Comparison of ENCODE assay signal across 23 mouse cellular contexts in the genomic region with DNA sequence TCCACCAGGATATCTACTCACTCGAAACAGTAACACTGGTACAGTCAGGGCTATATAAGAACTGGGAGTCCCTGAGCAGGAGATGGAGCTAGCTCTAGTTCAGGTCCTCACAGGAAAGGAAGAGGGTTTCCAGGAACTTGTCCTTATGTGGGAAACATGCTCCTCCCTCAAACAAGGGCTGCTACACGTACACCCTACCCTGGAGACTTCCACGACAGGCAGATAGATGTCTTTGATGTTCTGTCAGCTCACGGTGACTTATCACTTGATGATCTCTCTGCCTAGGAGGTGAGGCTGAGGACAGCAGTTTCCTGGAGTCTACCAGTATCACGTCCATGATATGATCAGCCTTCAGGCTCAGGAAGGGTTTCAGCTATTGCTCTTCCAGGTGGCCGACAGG. TPM values are rescaled to one million over a fixed set of nuclear protein-coding genes. Genes with fewer than 3 reads are reported as not detected.
DNase-seq lines count a peak whose midpoint lies in the region; ATAC-seq lines count a peak whose summit lies in the region.
"Had no signal": no experiment of that assay in that cellular context is flagged by ENCODE, and none has a peak within 500 bp of the region (broad histone marks: within the 10 kb centered on the region; RNA-seq: fewer than 3 reads in every experiment).

No protein-coding gene starts in this region.

- ATAC-seq in CD4-positive, CD25-positive, alpha-beta regulatory T cell, adult 4 months = peak; percentile 58
- ATAC-seq in activated CD4-positive, CD25-positive, alpha-beta regulatory T cell, adult 4 months = peak; percentile 57
- peak; percentile 76 for ATAC-seq in inflammation-experienced regulatory T-cells, adult 6 months
- ATAC-seq: forebrain, embryonic 13.5 days; forebrain, embryonic 16.5 days; hindbrain, embryonic 16.5 days; intestine, postnatal 0 days had no signal

- DNase-seq in gastrocnemius, postnatal 25 days = peak; percentile 3
- DNase-seq in gastrocnemius, adult 18-20 months (ENCODE audit: low spot score) = no peak
- DNase-seq in cerebellum, adult 9-10 months = no peak
- DNase-seq in cerebellum, adult 9-11 months = no peak
- DNase-seq in adrenal gland, postnatal 25 days = no peak
- DNase-seq: adrenal gland, adult 8-10 months; adrenal gland, postnatal 36 days; cerebellum, adult 18-20 months; cerebellum, postnatal 10 days; cerebellum, postnatal 36 days; embryo, embryonic 11 days; gastrocnemius, adult 2 months; gastrocnemius, postnatal 14 days; heart, adult 18-20 months; heart, postnatal 10 days; heart, postnatal 36 days had no signal

RNA-seq across cellular contexts. Expression of a gene that starts 21.1 kb away (rescaled TPM):
- 10 to 100 TPM; 44.2 to 45.6 TPM for total RNA-seq in gastrocnemius, postnatal 25 days (2021)
- total RNA-seq in gastrocnemius, adult 18-20 months (2021) = 10 to 100 TPM; 36.8 to 50.6 TPM
- 10 to 100 TPM; 46.8 to 71.6 TPM for polyA plus RNA-seq in CD4-positive, CD25-positive, alpha-beta regulatory T cell, adult 4 months (2017; shearing (Covaris generic))
- polyA plus RNA-seq in activated CD4-positive, CD25-positive, alpha-beta regulatory T cell, adult 4 months (2017; shearing (Covaris generic)) = 10 to 100 TPM; 44.3 to 71.5 TPM
- polyA plus RNA-seq in inflammation-experienced regulatory T-cells, adult 6 months (2017; shearing (Covaris generic)) = 10 to 100 TPM; 63.4 to 80.2 (median 77.9) TPM
- 107 and 124 TPM in 2 replicates for total RNA-seq in adrenal gland, postnatal 25 days (2021)
